Mouse (Mus musculus): ENCODE data around the gene Agfg2.

GRCm38 (mm10) chr5:137726767-137727166, 42.2 kb upstream of the Agfg2 start:
- peak; percentile 17; the same call in 1 of the 2 replicates for TF ChIP-seq CTCF (IDR thresholded peaks at IDR 0.05; ENCODE audit: extremely low read depth, insufficient read length, insufficient replicate concordance, low read depth, low read length)
- no peak for TF ChIP-seq POLR2A (IDR thresholded peaks at IDR 0.05; ENCODE audit: low read depth, low read length)
